8 mouse cellular contexts compared by ENCODE assay signal in genomic region chr19:4148819-4149218, GRCm38 (mm10). TPM values are rescaled to one million over a fixed set of nuclear protein-coding genes. Genes with fewer than 3 reads are reported as not detected.
DNase-seq lines count a peak whose midpoint lies in the region; ATAC-seq and TF ChIP-seq lines count a peak whose summit lies in the region.

No protein-coding gene starts in this region.

- H3K9ac ChIP-seq in limb, embryonic 11.5 days (ENCODE audit: low read length): peak overlapping the region; percentile 85

- H3K36me3 ChIP-seq in testis, adult 2 months (ENCODE audit: control insufficient read depth, insufficient read depth, low read length): no peaks in the 10 kb centered on the region
- peaks cover 11% of the 10 kb centered on the region for H3K36me3 ChIP-seq in limb, embryonic 11.5 days (ENCODE audit: control insufficient read depth, insufficient read depth, low read length)
- peaks cover 3% of the 10 kb centered on the region; the same call in 1 of the 2 replicates for H3K36me3 ChIP-seq in splenic B cell, adult 2 months (ENCODE audit: control insufficient read depth, insufficient read depth, low read length, poor library complexity, severe bottlenecking)

- no peaks in the 10 kb centered on the region for H3K27me3 ChIP-seq in cerebellum, adult 2 months (ENCODE audit: control insufficient read depth, insufficient read depth, low read length)
- no peaks in the 10 kb centered on the region for H3K27me3 ChIP-seq in testis, adult 2 months (ENCODE audit: control insufficient read depth, insufficient read depth, low read length)
- no peaks in the 10 kb centered on the region for H3K27me3 ChIP-seq in limb, embryonic 11.5 days (ENCODE audit: control insufficient read depth, insufficient read depth, low read length)
- H3K27me3 ChIP-seq in splenic B cell, adult 2 months (ENCODE audit: control insufficient read depth, insufficient read depth, low read length, poor library complexity, severe bottlenecking): no peaks in the 10 kb centered on the region

- peak overlapping the region; percentile 90 for H3K4me2 ChIP-seq in limb, embryonic 11.5 days (ENCODE audit: low read depth, severe bottlenecking)

- H3K4me1 ChIP-seq in cerebellum, adult 2 months (ENCODE audit: control insufficient read depth, insufficient read depth, low read length): peaks cover 45% of the 10 kb centered on the region
- H3K4me1 ChIP-seq in testis, adult 2 months (ENCODE audit: control insufficient read depth, insufficient read depth, low read length): peaks cover 17% of the 10 kb centered on the region
- H3K4me1 ChIP-seq in limb, embryonic 11.5 days (ENCODE audit: control insufficient read depth, insufficient read depth, low read length): peaks cover 15% of the 10 kb centered on the region

- H3K27ac ChIP-seq in cerebellum, adult 2 months (ENCODE audit: insufficient read depth, low read length): peak overlapping the region; percentile 48; the same call in 1 of the 2 replicates
- no peak overlapping the region for H3K27ac ChIP-seq in testis, adult 2 months (ENCODE audit: control insufficient read depth, insufficient read depth, low read depth, low read length)
- 0 out of 2 replicates have a peak overlapping the region, but pooled peaks have one; percentile 36 for H3K27ac ChIP-seq in limb, embryonic 11.5 days (replicated peaks; ENCODE audit: low read depth, low read length)

- 2% methylated on average over 8 of the region's 8 CpGs for WGBS in cerebellum, adult 2 months
- 4% methylated on average over 8 of the region's 8 CpGs for WGBS in limb, embryonic 11.5 days

- H3K4me3 ChIP-seq in cerebellum, adult 2 months (replicated peaks; ENCODE audit: insufficient read depth, low read depth, low read length): peak overlapping the region; percentile 85
- H3K4me3 ChIP-seq in testis, adult 2 months (ENCODE audit: control insufficient read depth, low read depth, low read length): peak overlapping the region; percentile 85
- H3K4me3 ChIP-seq in limb, embryonic 11.5 days (ENCODE audit: low read depth, low read length): peak overlapping the region; percentile 86

- no peak for DNase-seq in cerebellum, adult 2 months
- DNase-seq in testis, postnatal 14 days (ENCODE audit: low spot score): no peak
- no peak for DNase-seq in limb, embryonic 11.5 days (ENCODE audit: low spot score)
- peak; percentile 42 for DNase-seq in splenic B cell, adult 2 months (ENCODE audit: low read depth, low spot score)
- no peak for DNase-seq in embryo, embryonic 11 days
- DNase-seq in layer of hippocampus, postnatal 25 days (ENCODE audit: extremely low spot score in 1 of 2, low spot score in 1 of 2): no peak

- H3K9me3 ChIP-seq in limb, embryonic 11.5 days (ENCODE audit: control insufficient read depth, low read length): no peaks in the 10 kb centered on the region

- no peak for TF ChIP-seq CTCF in cerebellum, adult 2 months (IDR thresholded peaks at IDR 0.05; ENCODE audit: borderline replicate concordance, insufficient read depth, low read depth, low read length)
- no peak for TF ChIP-seq CTCF in testis, adult 2 months (IDR thresholded peaks at IDR 0.05; ENCODE audit: control insufficient read depth, insufficient read depth, insufficient replicate concordance, low read depth, low read length)

- no peak for ATAC-seq in cerebellum, adult (ENCODE audit: insufficient number of reproducible peaks, low FRiP score, low TSS enrichment)
- no peak for ATAC-seq in limb, embryonic 11.5 days (ENCODE audit: insufficient number of reproducible peaks, low FRiP score, low TSS enrichment, low read depth)

- no peak for TF ChIP-seq POLR2A in cerebellum, adult 2 months (IDR thresholded peaks at IDR 0.05; ENCODE audit: borderline replicate concordance, insufficient read depth, low read length)
- TF ChIP-seq POLR2A in testis, adult 2 months (IDR thresholded peaks at IDR 0.05; ENCODE audit: control insufficient read depth, low read depth, low read length): no peak

RNA-seq across cellular contexts. Expression of gene Coro1b, which starts 0.4 kb away (rescaled TPM):
- 240 and 294 TPM in 2 replicates for polyA plus RNA-seq in cerebellum, adult 2 months (2012; rRNA removed)
- polyA plus RNA-seq in testis, adult 2 months (2012; rRNA removed): 87.3 and 97.2 TPM in 2 replicates
- 116 and 124 TPM in 2 replicates for polyA plus RNA-seq in limb, embryonic 11.5 days (2014; fragmentation: Nextera tagmentation; extraction: Ambion mirVana)
- 10 to 100 TPM; 87.3 to 89.5 TPM for total RNA-seq in layer of hippocampus, postnatal 25 days (2021)

RNA-seq across cellular contexts. Expression of gene Ptprcap, which starts 4.6 kb away (rescaled TPM):
- 0.98 and 1.2 TPM in 2 replicates for polyA plus RNA-seq in cerebellum, adult 2 months (2012; rRNA removed)
- polyA plus RNA-seq in testis, adult 2 months (2012; rRNA removed): 0.65 and 1.0 TPM in 2 replicates
- 1.1 and 1.5 TPM in 2 replicates for polyA plus RNA-seq in limb, embryonic 11.5 days (2014; fragmentation: Nextera tagmentation; extraction: Ambion mirVana)
- 1 to 10 TPM; 1.1 to 2.9 TPM for total RNA-seq in layer of hippocampus, postnatal 25 days (2021)

RNA-seq across cellular contexts. Expression of gene Cabp4, which starts 5.0 kb away (rescaled TPM):
- polyA plus RNA-seq in cerebellum, adult 2 months (2012; rRNA removed): 0.06 and 0.16 TPM in 2 replicates
- 0.16 and 0.29 TPM in 2 replicates for polyA plus RNA-seq in testis, adult 2 months (2012; rRNA removed)
- polyA plus RNA-seq in limb, embryonic 11.5 days (2014; fragmentation: Nextera tagmentation; extraction: Ambion mirVana): not detected in 2 replicates
- total RNA-seq in layer of hippocampus, postnatal 25 days (2021): under 1 TPM in 1 of 2 experiments, not detected in 1; 0.20 TPM

RNA-seq across cellular contexts. Expression of gene Gpr152, which starts 9.2 kb away (rescaled TPM):
- polyA plus RNA-seq in cerebellum, adult 2 months (2012; rRNA removed): 0.11 and 0.13 TPM in 2 replicates
- 0.02 TPM in 1 of 2 replicates, not detected in the other for polyA plus RNA-seq in testis, adult 2 months (2012; rRNA removed)
- not detected in 2 replicates for polyA plus RNA-seq in limb, embryonic 11.5 days (2014; fragmentation: Nextera tagmentation; extraction: Ambion mirVana)
- not detected for total RNA-seq in layer of hippocampus, postnatal 25 days (2021)

RNA-seq across cellular contexts. Expression of gene Rps6kb2, which starts 14.3 kb away (rescaled TPM):
- polyA plus RNA-seq in cerebellum, adult 2 months (2012; rRNA removed): 93.6 and 95.0 TPM in 2 replicates
- polyA plus RNA-seq in testis, adult 2 months (2012; rRNA removed): 10.9 and 11.1 TPM in 2 replicates
- 44.7 and 48.9 TPM in 2 replicates for polyA plus RNA-seq in limb, embryonic 11.5 days (2014; fragmentation: Nextera tagmentation; extraction: Ambion mirVana)
- total RNA-seq in layer of hippocampus, postnatal 25 days (2021): 10 to 100 TPM; 27.8 to 43.9 TPM
